Comparison of ENCODE assay signal across 17 mouse cellular contexts in the genomic region with DNA sequence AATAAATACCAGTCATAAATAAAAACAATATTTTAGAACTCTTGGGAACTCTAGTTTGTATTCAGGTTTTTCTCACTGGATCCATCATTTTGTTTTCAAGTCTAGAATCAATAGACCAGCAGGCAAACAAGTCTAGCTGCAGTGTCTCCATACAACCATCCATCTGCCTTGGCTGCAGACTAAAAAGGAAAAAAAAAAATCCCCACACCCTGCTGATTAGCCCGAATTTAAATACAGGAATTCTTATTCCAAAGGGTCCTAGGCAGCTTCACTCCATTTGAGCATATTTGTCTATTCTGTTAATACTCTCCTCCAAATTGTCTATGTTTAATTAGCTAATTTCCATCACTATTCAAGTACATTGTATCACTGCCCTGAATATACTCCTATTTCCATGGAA.
A peak's percentile ranks its signal among the peaks of the same experiment; 100 is the strongest.
DNase-seq lines count a peak whose midpoint lies in the region; ATAC-seq and TF ChIP-seq lines count a peak whose summit lies in the region.
"Had no signal": no experiment of that assay in that cellular context is flagged by ENCODE, and none has a peak within 500 bp of the region (broad histone marks: within the 10 kb centered on the region; RNA-seq: fewer than 3 reads in every experiment).

No protein-coding gene starts in this region.

- no peaks in the 10 kb centered on the region for H3K36me3 ChIP-seq in forebrain, embryonic 15.5 days
- H3K36me3 ChIP-seq in forebrain, embryonic 12.5 days (replicated peaks): no peaks in the 10 kb centered on the region
- no peaks in the 10 kb centered on the region for H3K36me3 ChIP-seq in forebrain, postnatal 0 days (ENCODE audit: insufficient read depth)
- H3K36me3 ChIP-seq in forebrain, embryonic 13.5 days (ENCODE audit: poor library complexity, severe bottlenecking): no peaks in the 10 kb centered on the region
- no peaks in the 10 kb centered on the region for H3K36me3 ChIP-seq in heart, adult 2 months (ENCODE audit: control insufficient read depth, insufficient read depth, low read length)
- H3K36me3 ChIP-seq: embryonic facial prominence, embryonic 10.5 days; embryonic facial prominence, embryonic 12.5 days had no signal

- ATAC-seq in forebrain, embryonic 15.5 days (replicated peaks): peak; percentile 29; the same call in 1 of the 2 replicates
- ATAC-seq in forebrain, embryonic 12.5 days (ENCODE audit: low FRiP score): no peak
- no peak; the same call in 1 of the 2 replicates for ATAC-seq in forebrain, postnatal 0 days
- ATAC-seq in forebrain, embryonic 13.5 days: no peak

- DNase-seq in forebrain, postnatal 0 days: peak; percentile 24
- DNase-seq in left cerebral cortex, adult 2 months (ENCODE audit: extremely low spot score in 1 of 2, low spot score in 2 of 2): no peak
- DNase-seq in left cerebral cortex, postnatal 25 days (ENCODE audit: low spot score in 2 of 2): no peak
- no peak for DNase-seq in heart, adult 2 months
- DNase-seq: adrenal gland, adult 2 months; adrenal gland, postnatal 10 days; adrenal gland, postnatal 25 days; cerebellum, adult 11-12 months; cerebellum, adult 2 months; cerebellum, adult 9-10 months; cerebellum, postnatal 10 days; cerebellum, postnatal 25 days had no signal

- intact Hi-C loops in left cerebral cortex, adult 2 months (cut with DNase I): loop anchor here (5.0 kb wide), 1 partner anchor 154 kb away; no protein-coding TSS in a partner anchor
- intact Hi-C loops in left cerebral cortex, postnatal 25 days (cut with DNase I): loop anchor here (10.0 kb wide), 1 partner anchor 179 kb away; no protein-coding TSS in a partner anchor
- intact Hi-C loops in heart, adult 2 months (cut with DNase I): no loop called here

- H3K4me1 ChIP-seq in forebrain, embryonic 15.5 days: 0 out of 2 replicates have a peak, but pooled peaks cover 2% of the 10 kb centered on the region
- no peaks in the 10 kb centered on the region for H3K4me1 ChIP-seq in forebrain, embryonic 12.5 days
- 0 out of 2 replicates have a peak, but pooled peaks cover 5% of the 10 kb centered on the region for H3K4me1 ChIP-seq in forebrain, postnatal 0 days (ENCODE audit: insufficient read depth)
- no peaks in the 10 kb centered on the region for H3K4me1 ChIP-seq in forebrain, embryonic 13.5 days
- H3K4me1 ChIP-seq in heart, adult 2 months (ENCODE audit: control insufficient read depth, insufficient read depth, low read length): no peaks in the 10 kb centered on the region
- H3K4me1 ChIP-seq: embryonic facial prominence, embryonic 10.5 days; embryonic facial prominence, embryonic 12.5 days had no signal

- 27% methylated on average over 1 of the region's 1 CpGs for WGBS in forebrain, embryonic 15.5 days
- 41% methylated on average over 1 of the region's 1 CpGs for WGBS in forebrain, embryonic 12.5 days
- 19% methylated on average over 1 of the region's 1 CpGs for WGBS in forebrain, postnatal 0 days
- WGBS in forebrain, embryonic 13.5 days: 31% methylated on average over 1 of the region's 1 CpGs
- WGBS in heart, adult 2 months: 52% methylated on average over 1 of the region's 1 CpGs

- no peak overlapping the region for H3K4me3 ChIP-seq in forebrain, embryonic 15.5 days
- H3K4me3 ChIP-seq in forebrain, embryonic 12.5 days (replicated peaks): no peak overlapping the region
- H3K4me3 ChIP-seq in forebrain, postnatal 0 days (ENCODE audit: low read depth, low read length): no peak overlapping the region
- H3K4me3 ChIP-seq in forebrain, embryonic 13.5 days: no peak overlapping the region
- no peak overlapping the region for H3K4me3 ChIP-seq in left cerebral cortex, adult 2 months
- no peak overlapping the region for H3K4me3 ChIP-seq in heart, adult 2 months
- H3K4me3 ChIP-seq: embryonic facial prominence, embryonic 10.5 days; embryonic facial prominence, embryonic 12.5 days had no signal

- no peak for TF ChIP-seq CTCF in forebrain, postnatal 0 days (IDR thresholded peaks at IDR 0.05; ENCODE audit: low read depth)
- no peak for TF ChIP-seq CTCF in left cerebral cortex, adult 2 months (IDR thresholded peaks at IDR 0.05)
- no peak for TF ChIP-seq CTCF in heart, adult 2 months (IDR thresholded peaks at IDR 0.05)

- no peaks in the 10 kb centered on the region for H3K27me3 ChIP-seq in forebrain, embryonic 15.5 days
- H3K27me3 ChIP-seq in forebrain, embryonic 12.5 days: no peaks in the 10 kb centered on the region
- no peaks in the 10 kb centered on the region for H3K27me3 ChIP-seq in forebrain, postnatal 0 days (ENCODE audit: insufficient read depth, low read length)
- H3K27me3 ChIP-seq in forebrain, embryonic 13.5 days: no peaks in the 10 kb centered on the region
- no peaks in the 10 kb centered on the region for H3K27me3 ChIP-seq in heart, adult 2 months (ENCODE audit: control insufficient read depth, insufficient read depth, low read length)
- H3K27me3 ChIP-seq: embryonic facial prominence, embryonic 12.5 days had no signal

- no peak overlapping the region for H3K9ac ChIP-seq in forebrain, embryonic 15.5 days (replicated peaks)
- no peak overlapping the region for H3K9ac ChIP-seq in forebrain, embryonic 12.5 days
- H3K9ac ChIP-seq in forebrain, postnatal 0 days: no peak overlapping the region
- H3K9ac ChIP-seq in forebrain, embryonic 13.5 days: no peak overlapping the region
- no peak overlapping the region for H3K9ac ChIP-seq in heart, adult 2 months (ENCODE audit: low read depth, low read length)
- H3K9ac ChIP-seq: embryonic facial prominence, embryonic 12.5 days had no signal

- H3K9me3 ChIP-seq in forebrain, embryonic 15.5 days: no peaks in the 10 kb centered on the region
- no peaks in the 10 kb centered on the region for H3K9me3 ChIP-seq in forebrain, embryonic 12.5 days
- no peaks in the 10 kb centered on the region for H3K9me3 ChIP-seq in forebrain, postnatal 0 days (ENCODE audit: low read length)
- H3K9me3 ChIP-seq in forebrain, embryonic 13.5 days (replicated peaks): no peaks in the 10 kb centered on the region
- H3K9me3 ChIP-seq: embryonic facial prominence, embryonic 10.5 days; embryonic facial prominence, embryonic 12.5 days had no signal

- H3K79me2 ChIP-seq in heart, adult 2 months (replicated peaks; ENCODE audit: control insufficient read depth, insufficient read depth, low read length): no peaks in the 10 kb centered on the region

- H3K27ac ChIP-seq in forebrain, embryonic 15.5 days (replicated peaks): peak overlapping the region; percentile 31; the same call in 1 of the 2 replicates
- no peak overlapping the region for H3K27ac ChIP-seq in forebrain, embryonic 12.5 days
- H3K27ac ChIP-seq in forebrain, postnatal 0 days (ENCODE audit: low read depth, low read length): no peak overlapping the region
- no peak overlapping the region for H3K27ac ChIP-seq in forebrain, embryonic 13.5 days
- peak overlapping the region; percentile 84; the same call in 1 of the 2 replicates for H3K27ac ChIP-seq in left cerebral cortex, adult 2 months
- H3K27ac ChIP-seq in heart, adult 2 months: no peak overlapping the region
- H3K27ac ChIP-seq: embryonic facial prominence, embryonic 10.5 days; embryonic facial prominence, embryonic 12.5 days had no signal

- TF ChIP-seq EP300 in heart, adult 2 months (IDR thresholded peaks at IDR 0.05; ENCODE audit: insufficient read depth, low read depth, low read length): no peak

- H3K4me2 ChIP-seq in forebrain, embryonic 15.5 days (replicated peaks): no peak overlapping the region
- no peak overlapping the region for H3K4me2 ChIP-seq in forebrain, embryonic 12.5 days
- no peak overlapping the region for H3K4me2 ChIP-seq in forebrain, postnatal 0 days (ENCODE audit: low read depth)
- no peak overlapping the region for H3K4me2 ChIP-seq in forebrain, embryonic 13.5 days
- H3K4me2 ChIP-seq: embryonic facial prominence, embryonic 12.5 days had no signal

- no peak for TF ChIP-seq POLR2A in heart, adult 2 months (IDR thresholded peaks at IDR 0.05; ENCODE audit: insufficient read depth, low read depth, low read length)

Comparison
In these comparisons a context has a peak if more than half of its experiments do, and no peak if none do; other contexts are left out.
1. H3K27ac ChIP-seq: peak in forebrain, embryonic 15.5 days (single experiment) and left cerebral cortex, adult 2 months (single experiment); none in forebrain, embryonic 12.5 days (single experiment), forebrain, postnatal 0 days (single experiment), forebrain, embryonic 13.5 days (single experiment) and heart, adult 2 months (single experiment).